Mouse (Mus musculus) splenic B cell, adult 2 months (primary cell): ENCODE results near the gene Togaram2.

Source experiments
- DNase-seq: peaks from one replicate; pipeline ENCODE4 v3.0.0-alpha.2; 2011; ENCODE audit warnings: low read depth, low spot score
- H3K27me3 ChIP-seq: 2 replicates; pipeline ENCODE4 v1.6.1; 2012; ENCODE audit warnings: mild to moderate bottlenecking, low read length, moderate library complexity, mixed read lengths; ENCODE audit not compliant: control insufficient read depth, poor library complexity, insufficient read depth, severe bottlenecking
- H3K36me3 ChIP-seq: 2 replicates; pipeline ENCODE4 v1.6.1; 2012; ENCODE audit warnings: mild to moderate bottlenecking, low read length, moderate library complexity, mixed read lengths; ENCODE audit not compliant: control insufficient read depth, poor library complexity, insufficient read depth, severe bottlenecking

Gene Togaram2

DNA sequence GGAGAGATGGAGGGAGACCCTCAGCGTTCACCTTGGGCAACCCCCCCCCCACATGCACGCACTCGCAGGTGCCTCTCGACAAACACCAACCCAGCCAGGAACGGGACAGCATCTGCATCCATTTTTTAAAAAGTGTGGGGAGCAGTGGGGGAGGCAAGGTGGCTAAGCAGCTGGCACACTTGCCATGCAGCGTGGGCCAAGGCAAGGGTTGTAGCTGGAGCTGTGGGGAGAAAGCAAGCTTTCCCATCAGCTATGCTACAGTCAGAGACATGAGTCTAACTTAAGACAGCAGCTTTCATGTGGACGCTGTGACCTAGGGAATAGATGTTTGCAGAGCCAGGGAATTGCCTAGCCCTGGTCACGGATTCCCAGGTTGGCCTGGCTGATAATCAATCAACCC lies 22.1 kb downstream of the Togaram2 start:
- Histone ChIP-seq H3K27me3 (no peaks in the 10 kb centered on the region), H3K36me3 (no peaks in the 10 kb centered on the region)
- DNase-seq, result no peak

DNA sequence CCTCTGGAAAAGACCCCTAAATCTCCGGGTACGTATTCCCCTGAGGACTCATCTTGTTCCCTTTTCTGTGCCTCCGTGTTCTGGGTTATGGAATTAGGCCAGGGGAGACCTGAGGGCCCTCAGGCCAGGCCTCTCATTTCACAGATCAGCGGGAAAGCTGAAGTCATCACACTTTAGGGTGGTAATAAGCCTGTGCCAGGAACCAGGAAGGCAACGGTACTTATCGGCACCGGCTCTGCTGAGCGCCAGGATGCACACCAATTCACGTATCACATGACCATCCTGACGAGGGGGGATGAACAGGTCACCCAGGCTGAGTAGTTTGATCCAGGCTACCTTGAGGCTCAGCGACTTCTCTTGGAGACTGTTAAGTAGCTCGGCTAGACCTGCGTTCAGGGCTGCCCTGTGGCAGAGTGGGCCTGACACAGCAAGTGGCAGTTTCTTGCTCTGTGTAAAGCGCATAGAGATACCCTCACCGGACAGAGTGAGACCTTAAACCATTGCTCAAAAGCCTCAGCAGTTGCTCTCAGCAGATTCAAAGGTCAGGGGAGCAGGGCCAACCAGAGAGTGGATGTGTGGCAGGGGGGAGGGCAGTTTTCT lies 22.8 kb downstream of the Togaram2 start:
- no peaks in the 10 kb centered on the region for H3K36me3 ChIP-seq
- DNase-seq, result no peak

DNA sequence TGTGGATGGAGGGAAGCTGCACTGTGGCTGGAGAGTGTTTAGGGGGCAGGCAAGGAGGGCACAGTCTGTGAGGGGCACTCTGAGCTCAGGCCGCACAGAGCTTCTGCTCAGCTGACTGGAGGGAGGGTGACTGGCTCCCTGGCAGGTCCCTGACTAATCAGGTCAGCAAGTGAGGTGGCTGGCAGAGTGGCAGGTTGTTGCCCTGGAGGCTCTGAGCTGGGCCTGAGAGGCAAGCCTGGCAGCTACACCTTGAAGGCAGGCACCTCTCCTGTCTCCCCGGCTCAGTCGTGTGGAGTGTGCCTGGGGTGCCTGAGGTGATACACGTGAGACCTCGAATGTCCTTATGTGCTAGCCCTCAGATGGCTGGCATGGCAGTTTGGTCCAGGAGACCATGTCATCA lies 23.3 kb downstream of the Togaram2 start:
- no peak for DNase-seq
- no peaks in the 10 kb centered on the region for H3K27me3 ChIP-seq
- no peaks in the 10 kb centered on the region for H3K36me3 ChIP-seq

More for the DNA sequence above, 22.8 kb downstream of the Togaram2 start:
- no peaks in the 10 kb centered on the region for H3K27me3 ChIP-seq

DNA sequence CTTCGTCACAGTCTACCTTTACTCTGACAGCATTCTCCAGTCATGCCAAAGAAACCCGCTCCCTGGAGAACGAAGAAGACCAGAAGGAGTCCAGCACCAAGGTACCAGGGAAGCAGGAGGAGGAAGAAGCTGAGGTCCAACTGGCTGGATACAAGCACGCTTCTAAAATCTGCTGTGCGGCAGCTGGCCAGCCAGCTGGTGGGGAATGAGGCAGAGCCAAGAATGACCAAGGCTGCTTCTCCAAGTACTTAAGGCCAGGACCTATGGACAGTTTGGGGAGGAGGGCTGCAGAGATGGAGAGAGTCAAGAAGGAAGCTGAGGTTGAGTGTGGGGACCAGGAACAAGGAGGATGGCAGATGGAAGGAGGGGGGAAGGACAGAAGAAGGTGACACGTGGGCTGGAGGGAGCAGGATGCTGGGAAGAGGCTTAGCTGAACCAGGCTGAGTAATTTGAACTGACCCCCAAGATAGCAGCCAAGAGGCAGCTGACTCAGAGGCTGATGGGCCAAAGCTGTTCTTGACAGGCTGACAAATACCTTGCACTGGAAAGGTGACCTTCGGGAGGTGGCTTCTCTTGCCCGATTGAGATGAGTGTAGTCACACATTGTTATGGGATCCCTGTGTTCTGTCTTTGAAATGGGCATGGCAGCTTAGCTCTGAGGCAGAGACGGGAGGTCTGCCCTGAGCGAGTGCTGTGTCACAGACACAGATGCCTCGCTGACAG lies 25.0 kb downstream of the Togaram2 start:
- DNase-seq, result no peak
- Histone ChIP-seq H3K27me3 (no peaks in the 10 kb centered on the region), H3K36me3 (no peaks in the 10 kb centered on the region)

DNA sequence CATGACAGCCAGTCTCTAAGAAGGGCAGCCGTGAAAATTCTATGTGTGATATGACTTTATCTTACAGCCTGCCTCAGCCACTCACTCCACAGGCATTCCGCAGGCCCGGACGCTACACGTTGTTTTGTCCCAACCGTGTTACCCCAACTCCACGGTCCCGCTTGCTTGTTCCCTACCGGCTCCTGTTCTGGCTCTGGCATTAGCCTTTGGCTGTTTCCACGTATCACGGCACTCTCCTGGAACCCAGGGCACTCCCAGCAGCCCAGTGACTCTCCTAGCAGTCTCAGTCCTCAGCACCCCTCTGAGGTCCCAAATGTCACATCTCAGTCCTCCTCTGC lies 25.5 kb downstream of the Togaram2 start:
- H3K36me3 ChIP-seq, result no peaks in the 10 kb centered on the region
- no peak for DNase-seq

DNA sequence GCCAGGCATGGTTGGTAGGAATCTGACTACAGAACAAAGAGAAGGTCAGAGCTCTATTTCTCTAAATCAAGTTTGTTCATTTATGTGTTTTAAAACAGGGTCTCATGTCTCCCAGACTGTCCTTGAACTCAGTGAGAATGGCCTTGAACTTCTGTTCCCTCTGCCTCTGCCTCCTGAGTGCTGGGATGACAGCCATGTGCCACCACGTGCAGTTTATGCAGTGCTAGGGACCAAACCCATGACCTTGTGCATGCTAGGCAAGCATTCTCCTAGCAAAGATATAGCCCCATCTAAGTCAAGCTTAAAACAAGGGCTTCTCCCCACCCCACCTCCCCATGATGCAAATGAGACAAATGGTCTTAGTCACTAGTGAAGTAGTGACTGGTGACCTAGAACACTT lies 32.1 kb downstream of the Togaram2 start:
- H3K36me3 ChIP-seq, result no peaks in the 10 kb centered on the region
- DNase-seq, result no peak
- no peaks in the 10 kb centered on the region for H3K27me3 ChIP-seq

More for the DNA sequence above, 25.5 kb downstream of the Togaram2 start:
- H3K27me3 ChIP-seq, result no peaks in the 10 kb centered on the region

DNA sequence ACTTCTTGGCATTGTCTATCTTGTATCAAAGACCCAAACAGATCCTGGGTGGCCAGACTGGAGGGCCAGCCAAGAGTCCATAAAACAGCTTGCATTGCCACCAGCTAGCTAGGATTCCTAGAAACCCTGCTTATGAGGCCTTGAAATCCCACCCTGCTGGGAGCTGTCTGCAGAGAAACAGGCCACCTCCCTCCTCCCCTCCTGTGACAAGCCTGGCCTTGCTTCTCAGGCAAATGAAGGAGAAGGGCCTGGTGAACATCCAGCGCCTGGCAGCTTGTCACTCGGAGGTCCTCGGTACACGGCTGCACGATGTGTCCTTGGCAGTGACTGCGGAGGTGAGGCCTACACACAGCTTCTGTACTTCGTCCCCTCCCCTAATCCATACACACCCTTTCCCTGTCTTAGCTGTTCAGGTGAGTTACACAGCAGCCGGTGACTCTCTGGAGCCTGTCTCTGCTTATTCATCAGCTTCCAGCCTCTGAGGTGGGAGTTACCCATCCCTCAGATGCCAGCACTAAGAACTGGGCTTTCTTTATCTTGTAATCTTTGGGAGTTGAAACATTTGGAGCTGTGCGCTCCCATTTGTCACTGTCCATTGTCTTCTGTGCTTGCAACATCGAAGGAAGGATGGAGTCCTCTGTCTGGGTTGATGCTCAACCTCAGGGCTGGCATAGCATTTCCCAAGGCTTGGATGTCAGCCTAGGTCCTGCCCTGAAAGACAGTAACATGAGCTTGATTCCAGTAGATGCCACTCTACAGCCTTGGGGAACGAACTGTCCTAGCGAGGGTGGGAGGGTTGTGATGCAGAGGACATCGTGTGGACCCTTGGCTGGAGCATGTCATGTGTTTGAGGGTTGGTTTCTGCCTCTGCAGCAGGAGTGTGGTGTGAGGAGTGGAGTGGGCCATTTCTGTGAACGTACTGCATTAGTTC lies 32.8 kb downstream of the Togaram2 start:
- Histone ChIP-seq H3K27me3 (no peaks in the 10 kb centered on the region), H3K36me3 (no peaks in the 10 kb centered on the region)
- DNase-seq, result no peak

DNA sequence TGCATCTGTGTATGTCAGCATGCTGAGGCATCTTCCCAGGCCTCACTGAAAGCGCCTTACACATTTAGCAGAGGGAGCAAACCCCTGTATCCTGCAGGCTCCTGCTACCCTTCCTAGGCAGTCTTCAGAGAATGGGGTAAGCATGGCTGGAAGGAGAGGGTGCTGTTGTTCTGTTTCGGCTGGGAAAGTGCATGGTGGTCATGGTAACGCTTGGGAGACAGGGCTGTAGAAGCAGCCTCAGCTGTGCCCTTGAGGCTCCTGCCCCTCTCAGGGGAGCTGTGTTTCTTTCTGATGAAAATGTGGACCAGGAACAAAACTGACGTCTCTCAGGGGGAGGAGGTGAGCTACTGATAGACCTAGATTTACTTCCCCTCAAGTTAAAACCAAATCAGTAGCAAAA lies 34.7 kb downstream of the Togaram2 start:
- no peaks in the 10 kb centered on the region for H3K36me3 ChIP-seq
- H3K27me3 ChIP-seq, result no peaks in the 10 kb centered on the region
- no peak for DNase-seq

DNA sequence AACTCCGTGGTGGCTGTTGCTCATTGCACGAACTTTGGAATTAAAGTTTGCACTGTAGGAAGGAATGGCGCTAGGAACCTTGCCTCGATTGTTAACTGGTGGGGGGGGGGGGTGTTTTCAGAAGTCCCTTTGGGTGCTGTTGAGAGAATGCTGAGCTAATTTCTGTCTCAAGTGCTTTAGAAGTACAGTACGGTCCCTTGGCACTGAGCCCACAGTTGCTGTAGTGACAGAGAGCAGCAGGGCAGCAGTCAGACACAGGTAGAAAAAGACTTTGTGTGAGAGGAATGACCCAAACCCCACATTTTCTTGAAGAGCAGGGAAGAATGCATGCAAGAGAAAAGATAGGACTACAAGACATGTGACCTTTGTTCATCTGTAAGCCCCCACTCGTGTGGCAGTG lies 39.2 kb downstream of the Togaram2 start:
- H3K27me3 ChIP-seq, result no peaks in the 10 kb centered on the region
- H3K36me3 ChIP-seq, result no peaks in the 10 kb centered on the region
- no peak for DNase-seq

DNA sequence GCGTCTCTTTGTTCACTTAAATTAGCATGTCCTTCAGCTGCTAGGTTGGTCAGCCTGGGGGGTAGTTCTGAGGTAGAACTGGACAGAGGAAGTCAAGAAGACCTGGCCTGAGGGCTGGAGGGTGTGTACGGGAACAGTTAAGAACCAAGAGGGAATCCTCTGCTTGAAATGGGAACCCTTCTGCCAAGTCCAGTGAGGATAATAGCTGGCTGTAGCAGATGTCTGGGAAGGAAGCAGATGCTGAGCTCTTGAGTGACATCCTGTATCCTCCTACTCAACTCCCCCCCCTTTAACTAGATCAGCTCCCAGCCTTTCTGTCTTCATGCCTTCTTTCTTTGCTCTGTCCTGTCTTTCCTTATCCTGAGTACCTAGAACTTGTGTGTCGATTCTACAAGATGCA lies 42.0 kb downstream of the Togaram2 start:
- Histone ChIP-seq H3K27me3 (no peaks in the 10 kb centered on the region), H3K36me3 (no peaks in the 10 kb centered on the region)
- no peak for DNase-seq

DNA sequence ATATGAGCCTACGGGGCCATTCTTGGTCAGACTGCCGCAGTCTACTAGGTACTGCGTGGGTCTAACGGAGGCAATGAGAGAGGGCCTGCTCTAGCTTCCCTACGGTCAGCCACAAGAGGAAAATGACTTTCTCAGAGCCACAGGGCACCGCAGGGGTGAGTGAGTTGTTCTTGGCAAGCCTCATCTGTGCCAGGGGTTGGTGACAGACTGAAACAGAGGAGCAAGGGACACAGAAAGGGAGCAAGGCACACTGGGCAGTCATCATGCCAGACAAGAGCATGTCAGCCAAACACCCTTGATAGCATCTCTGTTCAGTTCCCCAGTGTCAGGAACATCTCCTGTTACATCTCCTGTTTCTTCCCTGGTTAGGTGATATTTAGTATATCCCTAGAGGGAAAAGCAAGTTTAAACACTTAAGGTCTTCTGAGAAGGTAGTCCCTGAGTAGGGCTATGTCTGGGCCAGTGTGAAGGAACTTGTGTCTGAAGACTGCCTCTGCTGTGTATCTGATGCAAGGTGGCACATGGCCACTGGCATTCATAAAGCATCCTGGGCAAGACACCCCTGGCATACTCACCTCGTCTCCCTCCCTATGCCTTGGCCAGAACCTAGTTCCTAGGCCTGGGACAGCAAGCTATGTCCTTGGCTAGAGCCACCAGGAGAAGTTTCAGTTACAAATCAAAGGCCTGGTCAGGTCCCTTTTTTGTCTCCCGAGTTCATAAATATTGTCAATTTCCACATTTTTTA lies 45.0 kb downstream of the Togaram2 start:
- no peak for DNase-seq
- no peaks in the 10 kb centered on the region for H3K36me3 ChIP-seq
- no peaks in the 10 kb centered on the region for H3K27me3 ChIP-seq

DNA sequence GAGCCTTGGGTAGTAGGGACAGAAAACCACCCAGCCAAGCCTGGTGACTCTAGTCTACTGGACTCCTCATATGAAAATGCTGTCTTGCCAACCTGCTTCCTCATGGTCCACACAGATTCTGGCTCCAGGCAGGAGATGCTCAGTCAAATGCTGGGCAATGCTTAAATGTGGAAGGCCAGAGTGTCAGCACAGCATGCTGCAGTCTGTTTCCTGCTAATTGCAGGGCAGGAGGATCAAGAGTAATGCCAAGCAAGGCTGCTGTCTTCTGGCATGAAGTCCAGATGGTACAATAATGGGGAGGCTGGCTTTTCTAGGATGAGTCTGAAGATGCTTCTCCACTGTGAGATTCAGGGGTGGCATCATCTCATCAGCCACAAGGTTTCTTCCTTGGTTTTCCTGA lies 47.4 kb downstream of the Togaram2 start:
- no peak for DNase-seq
- H3K36me3 ChIP-seq, result no peaks in the 10 kb centered on the region
- no peaks in the 10 kb centered on the region for H3K27me3 ChIP-seq

DNA sequence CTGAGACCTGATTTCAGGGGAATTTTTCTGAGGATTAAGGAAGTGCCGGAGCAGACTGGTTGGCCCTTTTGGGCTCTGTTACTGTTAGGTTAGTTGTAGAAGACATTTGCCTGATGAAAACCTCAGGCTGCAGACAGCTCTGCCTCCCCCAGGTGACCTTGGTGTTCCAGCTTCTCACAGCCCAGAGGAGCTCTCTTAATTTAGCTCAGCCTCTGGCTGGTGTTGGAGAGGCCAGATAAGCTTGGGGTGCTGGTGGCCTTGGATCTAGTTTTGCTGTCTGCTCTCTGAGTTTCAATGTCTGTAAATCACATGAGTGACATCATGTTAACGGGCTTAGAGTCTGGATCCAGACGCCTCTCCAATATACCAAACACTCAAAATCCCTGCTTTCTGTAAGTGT lies 48.0 kb downstream of the Togaram2 start:
- H3K27me3 ChIP-seq, result no peaks in the 10 kb centered on the region
- DNase-seq, result no peak
- no peaks in the 10 kb centered on the region for H3K36me3 ChIP-seq

DNA sequence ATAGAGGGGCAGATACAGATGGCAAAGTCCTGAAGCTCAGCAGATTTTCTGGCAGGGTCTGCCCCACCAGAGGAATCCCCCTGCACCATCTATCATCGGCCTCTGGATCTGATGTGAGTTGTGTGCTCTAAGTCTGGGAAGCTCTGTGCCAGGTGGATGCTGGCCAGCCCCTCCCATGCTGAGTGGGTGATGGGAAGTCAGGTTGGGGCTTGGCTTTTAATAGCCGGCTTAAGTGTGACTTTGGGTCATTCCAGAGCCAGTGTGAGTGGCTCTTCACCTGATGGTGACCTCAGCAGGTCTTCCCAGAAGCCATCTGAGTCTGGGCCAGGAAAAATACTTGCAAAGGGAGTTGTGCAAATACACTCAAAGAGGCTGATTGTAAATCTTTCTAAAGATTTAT lies 57.6 kb downstream of the Togaram2 start:
- no peaks in the 10 kb centered on the region for H3K27me3 ChIP-seq
- DNase-seq, result no peak
- H3K36me3 ChIP-seq, result no peaks in the 10 kb centered on the region
